Mouse (Mus musculus): ENCODE measurements around the gene Znhit1.

GRCm38 (mm10) chr5:136953015-136953414 is 34.8 kb downstream of the Znhit1 start, which contains the start of gene Fis1:
- TF ChIP-seq POLR2A (IDR thresholded peaks at IDR 0.05; ENCODE audit: control insufficient read depth, extremely low read depth, insufficient read depth, low read length, poor library complexity) (no peak), CTCF (IDR thresholded peaks at IDR 0.05; ENCODE audit: borderline replicate concordance, control insufficient read depth, extremely low read depth, insufficient read depth, low read length, poor library complexity) (no peak)
